Mouse (Mus musculus) heart, postnatal 25 days (tissue): ENCODE measurements around the gene Pkn3. TPM values are rescaled to one million over a fixed set of nuclear protein-coding genes. Genes with fewer than 3 reads are reported as not detected.
"Not testable (repeated sequence)": the region's sequence is repeated elsewhere in the genome, so short reads cannot be mapped to it uniquely, and the experiment has no call there.

Source experiments
- DNase-seq: peaks from one replicate; pipeline ENCODE4 v3.0.0; 2022; ENCODE audit warnings: low spot score
- intact Hi-C: fragments of 180-260 bp; cut with DNase I; formaldehyde crosslinking; loops from one replicate; pipeline ENCODE4 v1.15.1; 2025
- total RNA-seq, 2 experiments: library from RNA; stranded (reverse); gene quantifications; 2 replicates each; pipeline ENCODE4 v1.2.3; 2021

Pkn3 gene
- total RNA-seq, 2 experiments from 2014 or later = 10.5 to 13.2 TPM

GRCm38 (mm10) chr2:30132801-30133612 is 55.5 kb downstream of the Pkn3 start:
- intact Hi-C loops = no loop called here
- no peak for DNase-seq

GRCm38 (mm10) chr2:30133613-30134377 is 56.3 kb downstream of the Pkn3 start, which contains the start of gene Tbc1d13:
Gene Tbc1d13, plus strand, starts transcription at chr2:30133746.
- intact Hi-C loops = no loop called here
- peak; percentile 97 for DNase-seq

- no peak for DNase-seq
- intact Hi-C loops = no loop called here
Measured at GRCm38 (mm10) chr2:30134378-30134711, 56.9 kb downstream of the Pkn3 start.

- no peak for DNase-seq
- intact Hi-C loops = no loop called here
Measured at GRCm38 (mm10) chr2:30134928-30135620, 57.6 kb downstream of the Pkn3 start.

GRCm38 (mm10) chr2:30136458-30136857 is 59.0 kb downstream of the Pkn3 start:
- intact Hi-C loops = no loop called here
- DNase-seq = no peak

GRCm38 (mm10) chr2:30140021-30140420 is 62.5 kb downstream of the Pkn3 start:
- intact Hi-C loops, DNase-seq: not testable (repeated sequence)

Other genes with a start within 250 kb of the Pkn3 start
- 1 to 10 TPM; 4.6 to 5.8 TPM for gene Cercam, start 208.5 kb upstream of the Pkn3 start, total RNA-seq
- 10 to 100 TPM; 20.2 to 23.2 TPM for gene Odf2, start 188.5 kb upstream of the Pkn3 start, total RNA-seq
- 10 to 100 TPM; 25.4 to 26.6 TPM for gene Gle1, start 142.3 kb upstream of the Pkn3 start, total RNA-seq
- 100 to 1,000 TPM; 208 to 216 TPM for gene Sptan1, start 112.1 kb upstream of the Pkn3 start, total RNA-seq
- 1 to 10 TPM; 6.5 to 6.8 TPM for gene Wdr34, start 28.8 kb upstream of the Pkn3 start, total RNA-seq
- 100 to 1,000 TPM in 1 of 2 experiments, 10 to 100 TPM in 1; 95.8 to 106 TPM for gene Set, start 20.3 kb upstream of the Pkn3 start, total RNA-seq
- 1 to 10 TPM; 3.9 to 4.7 TPM for gene Zdhhc12, start 16.0 kb downstream of the Pkn3 start, total RNA-seq
- 10 to 100 TPM; 23.5 to 26.7 TPM for gene Zer1, start 46.9 kb downstream of the Pkn3 start, total RNA-seq
- gene Tbc1d13, start 56.1 kb downstream of the Pkn3 start, total RNA-seq = 10 to 100 TPM; 19.9 to 23.0 TPM
- 100 to 1,000 TPM in 1 of 2 experiments, 10 to 100 TPM in 1; 93.8 to 100 TPM for gene Endog, start 93.8 kb downstream of the Pkn3 start, total RNA-seq
- gene Spout1, start 100.8 kb downstream of the Pkn3 start, total RNA-seq = 1 to 10 TPM; 4.5 to 6.1 TPM
- 10 to 100 TPM; 43.1 to 44.0 TPM for gene Kyat1, start 128.2 kb downstream of the Pkn3 start, total RNA-seq
- gene Lrrc8a, start 160.0 kb downstream of the Pkn3 start, total RNA-seq = 10 to 100 TPM; 58.2 to 66.7 TPM
- 1 to 10 TPM; 3.7 to 4.4 TPM for gene Gm28035, start 162.9 kb downstream of the Pkn3 start, total RNA-seq
- gene Phyhd1, start 188.5 kb downstream of the Pkn3 start, total RNA-seq = 100 to 1,000 TPM in 1 of 2 experiments, 10 to 100 TPM in 1; 94.8 to 104 TPM
- gene Gm28038, start 203.4 kb downstream of the Pkn3 start, total RNA-seq = under 1 TPM in 1 of 2 experiments, not detected in 1; 0.91 TPM
- 10 to 100 TPM; 23.6 to 26.3 TPM for gene Dolk, start 208.7 kb downstream of the Pkn3 start, total RNA-seq
- 10 to 100 TPM; 19.6 to 20.0 TPM for gene Nup188, start 208.7 kb downstream of the Pkn3 start, total RNA-seq